Mouse (Mus musculus): Measurements from ENCODE around the gene Gm14085. TPM values are rescaled to one million over a fixed set of nuclear protein-coding genes. Genes with fewer than 3 reads are reported as not detected.
"Not testable (repeated sequence)": the region's sequence is repeated elsewhere in the genome, so short reads cannot be mapped to it uniquely, and the experiment has no call there.

Gene Gm14085
- polyA plus RNA-seq (2015; fragmentation: Nextera tagmentation; extraction: Ambion mirVana), result 0.07 and 0.08 TPM in 2 replicates

- ATAC-seq (ENCODE audit: low FRiP score, low TSS enrichment), result no peak
- no peaks in the 10 kb centered on the region for H3K36me3 ChIP-seq (ENCODE audit: insufficient read depth, low read length)
- no peak within 1 kb of the TSS for H3K4me2 ChIP-seq (replicated peaks; ENCODE audit: low read depth, low read length)
- 0 out of 2 replicates have a peak, but pooled peaks cover 3% of the 10 kb centered on the region for H3K9me3 ChIP-seq (ENCODE audit: low read length)
- WGBS, result 86% methylated on average over 1 of the region's 1 CpGs
- H3K27ac ChIP-seq (ENCODE audit: low read length), result no peak within 1 kb of the TSS
- no peak within 1 kb of the TSS for H3K9ac ChIP-seq (replicated peaks; ENCODE audit: low read length)
- no peaks in the 10 kb centered on the region for H3K27me3 ChIP-seq (ENCODE audit: insufficient read depth, low read length)
- no peak within 1 kb of the TSS for H3K4me3 ChIP-seq (ENCODE audit: low read length)
- H3K4me1 ChIP-seq (ENCODE audit: insufficient read depth, low read length), result no peaks in the 10 kb centered on the region
These were observed at the start of gene Gm14085 for GRCm38 (mm10) chr2:122484641-122485040. Gene Gm14085 (plus strand): TSS chr2:122484941.

GRCm38 (mm10) chr2:122438706-122439482 is 45.8 kb upstream of the Gm14085 start:
- not testable (repeated sequence) for H3K4me3 ChIP-seq (ENCODE audit: low read length); H3K4me1 ChIP-seq (ENCODE audit: insufficient read depth, low read length); H3K4me2 ChIP-seq (replicated peaks; ENCODE audit: low read depth, low read length); H3K36me3 ChIP-seq (ENCODE audit: insufficient read depth, low read length); H3K27me3 ChIP-seq (ENCODE audit: insufficient read depth, low read length); H3K9ac ChIP-seq (replicated peaks; ENCODE audit: low read length); H3K9me3 ChIP-seq (ENCODE audit: low read length); H3K27ac ChIP-seq (ENCODE audit: low read length); ATAC-seq (ENCODE audit: low FRiP score, low TSS enrichment)
- WGBS, result 73% methylated on average over 5 of the region's 5 CpGs

DNA sequence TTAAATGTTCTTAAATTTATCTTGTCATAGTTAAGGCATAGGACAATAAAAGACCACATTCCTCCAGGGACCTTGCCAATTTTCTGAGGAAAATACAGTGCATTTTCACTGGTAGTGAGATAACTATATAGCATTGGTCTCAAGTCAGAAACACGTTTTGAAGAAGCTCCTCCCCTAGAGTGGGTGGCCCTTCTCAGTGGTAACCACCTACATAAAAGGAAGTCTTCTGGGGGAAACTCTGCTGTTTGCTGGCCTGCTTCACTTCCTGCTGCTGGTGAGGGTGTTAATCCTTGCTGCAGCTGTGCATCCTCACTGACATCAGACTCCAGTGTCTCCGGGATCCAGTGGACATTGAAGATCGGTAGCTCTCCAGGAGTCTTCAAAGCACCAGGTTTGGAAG is 44.2 kb upstream of the Gm14085 start:
- H3K27me3 ChIP-seq (ENCODE audit: insufficient read depth, low read length); H3K4me1 ChIP-seq (ENCODE audit: insufficient read depth, low read length); H3K4me2 ChIP-seq (replicated peaks; ENCODE audit: low read depth, low read length); ATAC-seq (ENCODE audit: low FRiP score, low TSS enrichment); H3K36me3 ChIP-seq (ENCODE audit: insufficient read depth, low read length); H3K4me3 ChIP-seq (ENCODE audit: low read length); H3K9me3 ChIP-seq (ENCODE audit: low read length); H3K27ac ChIP-seq (ENCODE audit: low read length); H3K9ac ChIP-seq (replicated peaks; ENCODE audit: low read length): not testable (repeated sequence)
- 0% methylated on average over 1 of the region's 3 CpGs for WGBS

DNA sequence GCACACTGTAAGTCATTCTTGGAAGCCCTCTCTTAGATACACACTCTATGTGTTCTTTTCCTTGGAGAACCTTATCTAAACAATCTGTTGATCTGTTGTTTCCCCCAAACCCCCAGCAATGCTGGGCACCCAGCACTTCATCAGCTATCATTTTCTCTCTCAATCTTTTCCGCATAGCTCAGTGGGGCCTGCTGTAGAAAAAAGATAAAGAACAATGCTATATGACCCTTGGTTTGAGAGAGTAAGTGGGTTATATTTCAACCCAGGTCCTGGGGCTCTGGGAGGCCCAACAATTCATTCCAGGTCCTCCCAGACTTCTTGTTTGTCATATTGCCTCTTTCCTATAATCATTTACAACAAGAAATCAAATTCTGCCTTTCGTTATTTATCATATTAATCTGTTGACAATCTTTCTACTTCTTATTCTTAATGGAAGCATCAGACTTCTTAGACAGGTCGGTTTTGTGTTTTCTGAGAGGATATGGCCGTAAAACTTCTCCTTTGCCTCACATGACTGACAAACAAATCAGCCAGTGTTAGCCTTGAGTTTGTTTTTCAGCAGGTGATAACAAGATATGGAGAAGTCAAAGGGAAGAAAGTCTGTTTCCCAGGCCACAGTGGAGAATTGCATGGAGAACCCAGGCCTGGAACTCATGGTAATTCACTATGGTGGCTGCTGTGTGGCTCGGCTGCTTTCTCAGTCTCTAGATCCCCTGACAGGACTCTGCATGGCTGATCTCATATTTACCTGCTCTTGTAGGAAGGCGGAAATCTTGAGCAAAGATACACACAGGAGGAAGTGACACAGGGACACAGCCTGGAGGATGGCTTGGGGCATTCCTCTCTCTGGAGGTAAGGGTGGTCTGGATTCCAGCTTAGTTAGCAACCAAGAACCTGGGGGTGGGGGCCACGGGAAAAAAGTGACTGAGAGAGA is 43.5 kb upstream of the Gm14085 start:
- no peaks in the 10 kb centered on the region for H3K27me3 ChIP-seq (ENCODE audit: insufficient read depth, low read length)
- H3K36me3 ChIP-seq (ENCODE audit: insufficient read depth, low read length), result no peaks in the 10 kb centered on the region
- H3K9ac ChIP-seq (replicated peaks; ENCODE audit: low read length), result no peak overlapping the region
- H3K27ac ChIP-seq (ENCODE audit: low read length), result no peak overlapping the region
- no peaks in the 10 kb centered on the region for H3K4me1 ChIP-seq (ENCODE audit: insufficient read depth, low read length)
- 76% methylated on average over 7 of the region's 7 CpGs for WGBS
- H3K4me3 ChIP-seq (ENCODE audit: low read length), result no peak overlapping the region
- H3K9me3 ChIP-seq (ENCODE audit: low read length), result no peaks in the 10 kb centered on the region
- no peak for ATAC-seq (ENCODE audit: low FRiP score, low TSS enrichment)
- H3K4me2 ChIP-seq (replicated peaks; ENCODE audit: low read depth, low read length), result no peak overlapping the region

GRCm38 (mm10) chr2:122450351-122450750 is 34.4 kb upstream of the Gm14085 start:
- Histone ChIP-seq H3K36me3 (ENCODE audit: insufficient read depth, low read length) (no peaks in the 10 kb centered on the region), H3K27ac (ENCODE audit: low read length) (no peak overlapping the region), H3K27me3 (ENCODE audit: insufficient read depth, low read length) (no peaks in the 10 kb centered on the region), H3K4me2 (replicated peaks; ENCODE audit: low read depth, low read length) (no peak overlapping the region), H3K9me3 (ENCODE audit: low read length) (no peaks in the 10 kb centered on the region), H3K4me1 (ENCODE audit: insufficient read depth, low read length) (no peaks in the 10 kb centered on the region), H3K9ac (replicated peaks; ENCODE audit: low read length) (no peak overlapping the region), H3K4me3 (ENCODE audit: low read length) (no peak overlapping the region)
- ATAC-seq (ENCODE audit: low FRiP score, low TSS enrichment), result no peak
- 85% methylated on average over 4 of the region's 4 CpGs for WGBS

DNA sequence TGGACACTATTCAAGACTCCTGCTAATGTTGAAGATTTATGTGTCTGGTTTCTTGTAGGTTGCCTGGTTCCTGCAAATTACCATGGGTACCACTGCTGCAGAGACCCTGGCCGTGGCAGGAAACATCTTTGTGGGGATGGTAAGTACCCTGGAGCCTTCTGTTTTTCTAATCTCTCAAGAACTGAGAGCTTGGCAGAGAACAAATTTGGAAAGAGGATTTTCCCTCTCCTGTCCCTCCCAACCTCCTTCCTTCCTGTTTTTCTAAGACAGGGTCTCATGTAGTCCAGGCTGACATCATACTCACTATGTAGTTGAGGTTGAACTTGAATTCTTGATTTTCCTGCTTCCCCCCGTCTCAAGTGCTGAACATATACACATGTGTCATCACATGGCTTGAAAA is 32.3 kb upstream of the Gm14085 start:
- no peak for ATAC-seq (ENCODE audit: low FRiP score, low TSS enrichment)
- Histone ChIP-seq H3K9me3 (ENCODE audit: low read length) (no peaks in the 10 kb centered on the region), H3K4me2 (replicated peaks; ENCODE audit: low read depth, low read length) (no peak overlapping the region), H3K27me3 (ENCODE audit: insufficient read depth, low read length) (no peaks in the 10 kb centered on the region), H3K4me3 (ENCODE audit: low read length) (no peak overlapping the region), H3K36me3 (ENCODE audit: insufficient read depth, low read length) (no peaks in the 10 kb centered on the region), H3K9ac (replicated peaks; ENCODE audit: low read length) (no peak overlapping the region), H3K4me1 (ENCODE audit: insufficient read depth, low read length) (no peaks in the 10 kb centered on the region), H3K27ac (ENCODE audit: low read length) (no peak overlapping the region)
- WGBS, result 55% methylated on average over 2 of the region's 2 CpGs

GRCm38 (mm10) chr2:122466901-122467300 is 17.8 kb upstream of the Gm14085 start:
- H3K9me3 ChIP-seq (ENCODE audit: low read length), result no peaks in the 10 kb centered on the region
- H3K4me3 ChIP-seq (ENCODE audit: low read length), result peak overlapping the region; percentile 58
- H3K4me1 ChIP-seq (ENCODE audit: insufficient read depth, low read length), result peaks cover 5% of the 10 kb centered on the region
- peak overlapping the region; percentile 48 for H3K9ac ChIP-seq (replicated peaks; ENCODE audit: low read length)
- no peak overlapping the region for H3K27ac ChIP-seq (ENCODE audit: low read length)
- no peaks in the 10 kb centered on the region for H3K36me3 ChIP-seq (ENCODE audit: insufficient read depth, low read length)
- 35% methylated on average over 11 of the region's 11 CpGs for WGBS
- no peak; the same call in 1 of the 2 replicates for ATAC-seq (ENCODE audit: low FRiP score, low TSS enrichment)
- peak overlapping the region; percentile 93 for H3K4me2 ChIP-seq (replicated peaks; ENCODE audit: low read depth, low read length)
- H3K27me3 ChIP-seq (ENCODE audit: insufficient read depth, low read length), result no peaks in the 10 kb centered on the region

GRCm38 (mm10) chr2:122467351-122468013 is 17.3 kb upstream of the Gm14085 start:
- Histone ChIP-seq H3K36me3 (ENCODE audit: insufficient read depth, low read length) (no peaks in the 10 kb centered on the region), H3K27ac (ENCODE audit: low read length) (no peak overlapping the region), H3K4me2 (replicated peaks; ENCODE audit: low read depth, low read length) (peak overlapping the region; percentile 93), H3K9ac (replicated peaks; ENCODE audit: low read length) (peak overlapping the region; percentile 48), H3K4me1 (ENCODE audit: insufficient read depth, low read length) (peaks cover 5% of the 10 kb centered on the region), H3K9me3 (ENCODE audit: low read length) (no peaks in the 10 kb centered on the region), H3K27me3 (ENCODE audit: insufficient read depth, low read length) (no peaks in the 10 kb centered on the region), H3K4me3 (ENCODE audit: low read length) (peak overlapping the region; percentile 58)
- peak; percentile 100 for ATAC-seq (ENCODE audit: low FRiP score, low TSS enrichment)
- WGBS, result under 1% methylated on average over 46 of the region's 46 CpGs

- Histone ChIP-seq H3K27ac (ENCODE audit: low read length) (no peak overlapping the region), H3K4me2 (replicated peaks; ENCODE audit: low read depth, low read length) (no peak overlapping the region), H3K27me3 (ENCODE audit: insufficient read depth, low read length) (no peaks in the 10 kb centered on the region), H3K4me1 (ENCODE audit: insufficient read depth, low read length) (peaks cover 5% of the 10 kb centered on the region), H3K36me3 (ENCODE audit: insufficient read depth, low read length) (no peaks in the 10 kb centered on the region), H3K9me3 (ENCODE audit: low read length) (no peaks in the 10 kb centered on the region), H3K9ac (replicated peaks; ENCODE audit: low read length) (no peak overlapping the region), H3K4me3 (ENCODE audit: low read length) (no peak overlapping the region)
- WGBS, result 95% methylated on average over 3 of the region's 3 CpGs
- no peak for ATAC-seq (ENCODE audit: low FRiP score, low TSS enrichment)
These were observed 15.5 kb upstream of the Gm14085 start for GRCm38 (mm10) chr2:122469221-122469620.

Measured in kidney, embryonic 16.5 days (tissue).